Comparison of ENCODE assay signal across 19 mouse cellular contexts in the genomic region with DNA sequence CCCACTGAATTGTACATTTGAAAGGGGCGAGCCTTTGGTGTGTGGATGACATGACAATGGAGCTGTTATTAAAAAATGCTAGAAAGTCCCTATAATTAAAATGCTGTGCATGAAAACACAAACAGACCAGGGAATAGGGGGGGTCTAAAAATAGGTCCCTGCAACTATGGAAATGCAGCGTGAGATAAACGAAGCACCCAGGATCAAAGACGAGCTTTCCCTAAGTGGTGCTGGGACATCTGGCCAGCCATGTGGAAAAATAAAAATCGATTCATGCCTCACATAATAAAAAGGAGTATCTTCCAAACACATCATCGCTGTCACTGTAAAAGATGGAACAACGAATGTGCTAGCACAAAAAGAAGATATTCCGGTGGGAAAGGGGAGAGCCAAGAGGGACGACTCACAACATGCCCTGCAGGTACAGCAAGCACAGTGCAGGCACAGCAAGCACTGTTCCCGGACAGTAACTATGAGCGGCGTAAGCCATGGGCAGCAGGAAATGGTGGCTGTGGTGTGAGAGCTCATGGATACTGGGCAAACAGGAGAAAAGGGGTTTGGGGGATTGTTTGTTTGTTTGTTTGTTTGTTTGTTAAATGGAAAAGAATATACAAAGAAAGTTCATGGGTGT.
DNase-seq lines count a peak whose midpoint lies in the region; ATAC-seq and TF ChIP-seq lines count a peak whose summit lies in the region.
"Had no signal": no experiment of that assay in that cellular context is flagged by ENCODE, and none has a peak within 500 bp of the region (broad histone marks: within the 10 kb centered on the region; RNA-seq: fewer than 3 reads in every experiment).

No protein-coding gene starts in this region.

- DNase-seq in hindbrain, embryonic 11.5 days (ENCODE audit: low spot score) = no peak
- DNase-seq in lung, embryonic 14.5 days = no peak
- DNase-seq in lung, postnatal 10 days = no peak
- peak; percentile 38 for DNase-seq in layer of hippocampus, adult 9-11 months
- peak; percentile 32 for DNase-seq in retina, postnatal 1 day
- no peak for DNase-seq in thymus, postnatal 25 days
- DNase-seq: gastrocnemius, postnatal 25 days; lung, adult 2 months; lung, postnatal 4 days; right cerebral cortex, postnatal 4 days had no signal

- H3K9me3 ChIP-seq in hindbrain, embryonic 12.5 days (replicated peaks) = no peaks in the 10 kb centered on the region
- no peaks in the 10 kb centered on the region for H3K9me3 ChIP-seq in hindbrain, embryonic 11.5 days (ENCODE audit: control insufficient read depth, low read length)
- no peaks in the 10 kb centered on the region for H3K9me3 ChIP-seq in lung, embryonic 14.5 days (ENCODE audit: low read depth, low read length)
- H3K9me3 ChIP-seq: embryonic facial prominence, embryonic 12.5 days; liver, embryonic 12.5 days; midbrain, embryonic 12.5 days had no signal

- H3K4me2 ChIP-seq in hindbrain, embryonic 12.5 days (replicated peaks) = no peak overlapping the region
- H3K4me2 ChIP-seq in hindbrain, embryonic 11.5 days (replicated peaks; ENCODE audit: low read depth, low read length) = no peak overlapping the region
- no peak overlapping the region for H3K4me2 ChIP-seq in lung, embryonic 14.5 days
- H3K4me2 ChIP-seq: embryonic facial prominence, embryonic 12.5 days; hindbrain, embryonic 13.5 days; limb, embryonic 12.5 days; liver, embryonic 12.5 days; midbrain, embryonic 12.5 days had no signal

- H3K4me1 ChIP-seq in hindbrain, embryonic 12.5 days = peaks cover 6% of the 10 kb centered on the region; the same call in 1 of the 2 replicates
- no peaks in the 10 kb centered on the region for H3K4me1 ChIP-seq in hindbrain, embryonic 11.5 days (replicated peaks; ENCODE audit: control insufficient read depth, insufficient read depth, low read length)
- H3K4me1 ChIP-seq in lung, embryonic 14.5 days (ENCODE audit: insufficient read depth) = no peaks in the 10 kb centered on the region
- H3K4me1 ChIP-seq: liver, embryonic 12.5 days had no signal

- H3K27me3 ChIP-seq in hindbrain, embryonic 12.5 days = no peaks in the 10 kb centered on the region
- no peaks in the 10 kb centered on the region for H3K27me3 ChIP-seq in hindbrain, embryonic 11.5 days (ENCODE audit: control insufficient read depth, insufficient read depth, low read length)
- no peaks in the 10 kb centered on the region for H3K27me3 ChIP-seq in lung, embryonic 14.5 days (ENCODE audit: insufficient read depth, low read length)
- H3K27me3 ChIP-seq: embryonic facial prominence, embryonic 12.5 days; hindbrain, embryonic 13.5 days; limb, embryonic 12.5 days; liver, embryonic 12.5 days; midbrain, embryonic 12.5 days had no signal

- no peak for ATAC-seq in hindbrain, embryonic 12.5 days (ENCODE audit: low FRiP score)
- ATAC-seq in hindbrain, embryonic 11.5 days (ENCODE audit: low FRiP score) = no peak
- no peak for ATAC-seq in lung, embryonic 14.5 days (ENCODE audit: insufficient read depth)
- ATAC-seq: intestine, embryonic 16.5 days; liver, embryonic 12.5 days had no signal

- 76% methylated on average over 12 of the region's 12 CpGs for WGBS in hindbrain, embryonic 12.5 days
- 82% methylated on average over 12 of the region's 12 CpGs for WGBS in hindbrain, embryonic 11.5 days
- 72% methylated on average over 12 of the region's 12 CpGs for WGBS in lung, embryonic 14.5 days

- no peak overlapping the region for H3K9ac ChIP-seq in hindbrain, embryonic 12.5 days
- no peak overlapping the region for H3K9ac ChIP-seq in hindbrain, embryonic 11.5 days (ENCODE audit: low read depth, low read length)
- no peak overlapping the region for H3K9ac ChIP-seq in lung, embryonic 14.5 days
- H3K9ac ChIP-seq: embryonic facial prominence, embryonic 12.5 days; hindbrain, embryonic 13.5 days; limb, embryonic 12.5 days; liver, embryonic 12.5 days; midbrain, embryonic 12.5 days had no signal

- H3K36me3 ChIP-seq in hindbrain, embryonic 12.5 days = no peaks in the 10 kb centered on the region
- no peaks in the 10 kb centered on the region for H3K36me3 ChIP-seq in hindbrain, embryonic 11.5 days (ENCODE audit: control insufficient read depth, insufficient read depth, low read length)
- H3K36me3 ChIP-seq in lung, embryonic 14.5 days (ENCODE audit: insufficient read depth) = no peaks in the 10 kb centered on the region
- H3K36me3 ChIP-seq: embryonic facial prominence, embryonic 12.5 days; limb, embryonic 12.5 days; liver, embryonic 12.5 days; midbrain, embryonic 12.5 days had no signal

- TF ChIP-seq CTCF in lung, embryonic 14.5 days (IDR thresholded peaks at IDR 0.05; ENCODE audit: low read depth) = peak; percentile 12; the same call in 1 of the 2 replicates

- no peak overlapping the region for H3K4me3 ChIP-seq in hindbrain, embryonic 12.5 days
- no peak overlapping the region for H3K4me3 ChIP-seq in hindbrain, embryonic 11.5 days (ENCODE audit: low read depth, low read length)
- no peak overlapping the region for H3K4me3 ChIP-seq in lung, embryonic 14.5 days (ENCODE audit: low read depth, low read length)
- H3K4me3 ChIP-seq: embryonic facial prominence, embryonic 12.5 days; erythroblast, embryonic 14.5 days; hindbrain, embryonic 13.5 days; limb, embryonic 12.5 days; liver, embryonic 12.5 days; midbrain, embryonic 12.5 days had no signal

- 0 out of 2 replicates have a peak overlapping the region, but pooled peaks have one; percentile 30 for H3K27ac ChIP-seq in hindbrain, embryonic 12.5 days
- H3K27ac ChIP-seq in hindbrain, embryonic 11.5 days (ENCODE audit: low read depth, low read length) = no peak overlapping the region
- H3K27ac ChIP-seq in lung, embryonic 14.5 days (ENCODE audit: low read depth) = no peak overlapping the region
- H3K27ac ChIP-seq: embryonic facial prominence, embryonic 12.5 days; hindbrain, embryonic 13.5 days; limb, embryonic 12.5 days; liver, embryonic 12.5 days; midbrain, embryonic 12.5 days; stomach, postnatal 0 days had no signal

Comparison
In these comparisons a context has a peak if more than half of its experiments do, and no peak if none do; other contexts are left out.
1. DNase-seq: peak in layer of hippocampus, adult 9-11 months (single experiment) and retina, postnatal 1 day (single experiment); none in hindbrain, embryonic 11.5 days (single experiment), lung, embryonic 14.5 days (single experiment), lung, postnatal 10 days (single experiment) and thymus, postnatal 25 days (single experiment).